Mouse (Mus musculus): ENCODE measurements around the gene Olfr372. TPM values are rescaled to one million over a fixed set of nuclear protein-coding genes. Genes with fewer than 3 reads are reported as not detected.
"Not testable (repeated sequence)": the region's sequence is repeated elsewhere in the genome, so short reads cannot be mapped to it uniquely, and the experiment has no call there.

The Olfr372 gene
- total RNA-seq (2021) = not detected

- intact Hi-C loops (cut with DNase I); DNase-seq (ENCODE audit: extremely low spot score in 1 of 2, low spot score in 2 of 2): not testable (repeated sequence)
Measured at GRCm38 (mm10) chr8:72040918-72041317, at the start of gene Olfr372. Gene Olfr372, plus strand, starts transcription at chr8:72041218.

- no peak for DNase-seq (ENCODE audit: extremely low spot score in 1 of 2, low spot score in 2 of 2)
- intact Hi-C loops (cut with DNase I) = no loop called here
Measured at GRCm38 (mm10) chr8:71999434-71999833, 41.6 kb upstream of the Olfr372 start.

GRCm38 (mm10) chr8:72000223-72000622 lies 40.8 kb upstream of the Olfr372 start:
- DNase-seq (ENCODE audit: extremely low spot score in 1 of 2, low spot score in 2 of 2) = no peak
- intact Hi-C loops (cut with DNase I) = no loop called here

- intact Hi-C loops (cut with DNase I) = no loop called here
- no peak for DNase-seq (ENCODE audit: extremely low spot score in 1 of 2, low spot score in 2 of 2)
Measured at GRCm38 (mm10) chr8:72002942-72003341, 38.1 kb upstream of the Olfr372 start.

- no peak for DNase-seq (ENCODE audit: extremely low spot score in 1 of 2, low spot score in 2 of 2)
- intact Hi-C loops (cut with DNase I) = loop anchor here (5.0 kb wide), 1 partner anchor 91 kb away; no protein-coding TSS in a partner anchor
Measured at GRCm38 (mm10) chr8:72005912-72006311, 35.1 kb upstream of the Olfr372 start.

GRCm38 (mm10) chr8:72006763-72007162 lies 34.3 kb upstream of the Olfr372 start:
- intact Hi-C loops (cut with DNase I) = loop anchor here (5.0 kb wide), 1 partner anchor 91 kb away; no protein-coding TSS in a partner anchor
- no peak for DNase-seq (ENCODE audit: extremely low spot score in 1 of 2, low spot score in 2 of 2)

- DNase-seq (ENCODE audit: extremely low spot score in 1 of 2, low spot score in 2 of 2) = peak in 1 of 2 experiments; percentile 34
- intact Hi-C loops (cut with DNase I) = loop anchor here (5.0 kb wide), 1 partner anchor 89 kb away; no protein-coding TSS in a partner anchor
Measured at GRCm38 (mm10) chr8:72008134-72008641, 32.8 kb upstream of the Olfr372 start.

- DNase-seq (ENCODE audit: extremely low spot score in 1 of 2, low spot score in 2 of 2) = no peak
- intact Hi-C loops (cut with DNase I) = loop anchor here (5.0 kb wide), 1 partner anchor 88 kb away; no protein-coding TSS in a partner anchor
Measured at GRCm38 (mm10) chr8:72009473-72009872, 31.5 kb upstream of the Olfr372 start, which contains the start of gene Cyp4f18. Gene Cyp4f18, minus strand, starts transcription at chr8:72009626.

- intact Hi-C loops (cut with DNase I); DNase-seq (ENCODE audit: extremely low spot score in 1 of 2, low spot score in 2 of 2): not testable (repeated sequence)
Measured at GRCm38 (mm10) chr8:72013506-72014228, 27.4 kb upstream of the Olfr372 start.

- DNase-seq (ENCODE audit: extremely low spot score in 1 of 2, low spot score in 2 of 2); intact Hi-C loops (cut with DNase I): not testable (repeated sequence)
Measured at GRCm38 (mm10) chr8:72017339-72017738, 23.7 kb upstream of the Olfr372 start.

GRCm38 (mm10) chr8:72018141-72018540 lies 22.9 kb upstream of the Olfr372 start:
- peak in 1 of 2 experiments; percentile 48 for DNase-seq (ENCODE audit: extremely low spot score in 1 of 2, low spot score in 2 of 2)
- intact Hi-C loops (cut with DNase I) = no loop called here

- intact Hi-C loops (cut with DNase I) = not testable (repeated sequence)
Measured at GRCm38 (mm10) chr8:72019022-72019421, 22.0 kb upstream of the Olfr372 start.

GRCm38 (mm10) chr8:72019816-72020215 lies 21.2 kb upstream of the Olfr372 start:
- intact Hi-C loops (cut with DNase I) = no loop called here
- no peak for DNase-seq (ENCODE audit: extremely low spot score in 1 of 2, low spot score in 2 of 2)

More at GRCm38 (mm10) chr8:72019022-72019421, 22.0 kb upstream of the Olfr372 start:
- DNase-seq (ENCODE audit: extremely low spot score in 1 of 2, low spot score in 2 of 2) = not testable (repeated sequence)

- intact Hi-C loops (cut with DNase I) = not testable (repeated sequence)
Measured at GRCm38 (mm10) chr8:72024886-72025285, 16.1 kb upstream of the Olfr372 start.

GRCm38 (mm10) chr8:72032926-72033325 lies 8.1 kb upstream of the Olfr372 start:
- intact Hi-C loops (cut with DNase I) = not testable (repeated sequence)
- peak in 1 of 2 experiments; percentile 45 for DNase-seq (ENCODE audit: extremely low spot score in 1 of 2, low spot score in 2 of 2)

More at GRCm38 (mm10) chr8:72024886-72025285, 16.1 kb upstream of the Olfr372 start:
- peak in 1 of 2 experiments; percentile 41 for DNase-seq (ENCODE audit: extremely low spot score in 1 of 2, low spot score in 2 of 2)

GRCm38 (mm10) chr8:72042493-72042892 lies 1.5 kb downstream of the Olfr372 start:
- intact Hi-C loops (cut with DNase I) = no loop called here
- no peak for DNase-seq (ENCODE audit: extremely low spot score in 1 of 2, low spot score in 2 of 2)

- intact Hi-C loops (cut with DNase I) = not testable (repeated sequence)
Measured at GRCm38 (mm10) chr8:72054633-72055032, 13.6 kb downstream of the Olfr372 start.

GRCm38 (mm10) chr8:72057643-72058042 lies 16.6 kb downstream of the Olfr372 start:
- DNase-seq (ENCODE audit: extremely low spot score in 1 of 2, low spot score in 2 of 2); intact Hi-C loops (cut with DNase I): not testable (repeated sequence)

More at GRCm38 (mm10) chr8:72054633-72055032, 13.6 kb downstream of the Olfr372 start:
- DNase-seq (ENCODE audit: extremely low spot score in 1 of 2, low spot score in 2 of 2) = not testable (repeated sequence)

- DNase-seq (ENCODE audit: extremely low spot score in 1 of 2, low spot score in 2 of 2); intact Hi-C loops (cut with DNase I): not testable (repeated sequence)
Measured at GRCm38 (mm10) chr8:72066819-72067399, 25.9 kb downstream of the Olfr372 start.
